Mouse (Mus musculus) mature B cell (primary cell): ENCODE measurements around the gene Tmem265.

Source experiments
- in situ Hi-C: fragments of 300-500 bp; cut with MboI; formaldehyde crosslinking; loops from 2 replicates; pipeline ENCODE4 v1.14.3; 2019

The Tmem265 gene

DNA sequence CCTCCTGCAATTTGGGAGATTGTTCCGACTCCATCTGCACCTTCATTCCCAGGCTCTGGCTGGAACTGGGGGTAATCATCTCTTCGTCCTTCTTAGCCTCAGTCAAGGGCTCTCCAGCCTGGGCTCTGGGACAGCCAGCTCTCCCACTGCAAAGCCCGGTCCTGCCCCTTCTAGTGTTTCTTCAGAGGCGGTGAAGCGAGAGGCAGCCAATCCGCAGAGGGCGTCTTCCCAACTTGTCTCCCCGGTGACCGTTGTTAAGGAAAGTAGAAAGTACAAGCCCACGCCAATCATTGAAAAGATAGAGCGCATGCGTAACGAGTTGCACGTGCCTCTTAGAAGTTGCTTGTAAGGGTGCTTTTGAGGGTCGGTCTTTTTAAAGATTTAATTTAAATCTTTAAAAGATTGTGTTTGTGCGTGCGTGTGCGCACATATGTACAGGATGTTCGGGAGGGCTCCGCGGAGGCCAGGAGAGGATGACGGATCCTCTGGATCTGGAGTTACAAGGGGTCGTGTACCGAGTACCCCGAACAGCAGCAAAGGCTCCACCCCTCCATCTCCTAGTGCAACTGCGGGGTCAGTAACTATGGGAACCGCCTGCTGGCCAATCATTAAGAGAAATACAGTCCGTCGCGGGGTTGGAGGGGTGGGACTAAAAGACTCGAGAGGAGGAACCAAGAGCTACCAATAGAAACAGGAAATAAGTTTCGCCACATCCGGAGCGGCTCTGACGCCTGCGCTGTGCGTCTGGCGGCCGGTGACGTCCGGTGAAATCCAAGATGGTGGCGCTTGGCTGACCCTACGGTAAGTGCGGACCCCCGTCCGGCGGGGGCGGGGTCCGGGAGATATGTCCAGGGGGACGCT is 27.1 kb downstream of the Tmem265 start, which contains the start of the genes Ccdc189 and Rnf40:
Ccdc189 (minus strand) TSS at position 585 of the 861 bp plus-strand sequence.
Rnf40 (plus strand) TSS at position 757 of the 861 bp plus-strand sequence.
- in situ Hi-C loops: no loop called here

GRCm38 (mm10) chr7:127588901-127589300 is 27.7 kb downstream of the Tmem265 start:
- in situ Hi-C loops: no loop called here

DNA sequence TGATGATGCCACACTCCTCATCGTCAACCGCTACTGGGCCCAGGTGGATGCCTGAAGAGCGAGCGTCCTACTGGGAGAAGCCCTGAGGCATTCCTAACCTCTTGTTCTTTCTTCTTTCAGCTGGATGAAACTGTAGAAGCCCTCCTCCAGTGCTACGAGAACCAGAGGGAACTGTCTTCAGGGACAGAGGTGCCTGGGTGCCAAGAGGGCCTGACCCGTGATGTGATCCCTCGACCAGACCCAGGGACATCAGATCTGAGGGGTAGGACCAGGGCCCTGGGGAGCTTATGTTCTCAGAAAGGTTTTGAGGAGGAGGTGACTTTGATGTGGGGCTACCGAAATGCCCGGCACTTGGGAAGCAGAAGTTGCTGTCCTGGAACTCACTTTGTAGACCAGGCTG is 28.4 kb downstream of the Tmem265 start:
- in situ Hi-C loops: no loop called here

DNA sequence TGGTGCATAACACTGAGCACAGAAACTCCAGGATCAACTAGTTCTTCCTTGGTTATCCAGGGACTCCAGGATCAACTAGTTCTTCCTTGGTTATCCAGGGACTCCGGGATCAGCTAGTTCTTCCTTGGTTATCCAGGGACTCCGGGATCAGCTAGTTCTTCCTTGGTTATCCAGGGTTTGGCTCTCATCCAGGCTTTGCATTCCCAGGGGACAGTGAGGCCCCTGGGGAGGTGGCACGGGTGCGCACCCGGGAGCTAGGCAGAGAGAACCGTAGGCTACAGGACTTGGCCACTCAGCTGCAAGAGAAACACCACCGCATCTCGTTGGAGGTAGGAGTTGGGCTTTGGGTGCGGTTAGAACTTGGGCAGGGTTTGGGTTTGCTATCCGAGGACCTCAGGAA is 29.9 kb downstream of the Tmem265 start:
- in situ Hi-C loops: no loop called here

- in situ Hi-C loops: no loop called here
These were observed 31.4 kb downstream of the Tmem265 start for GRCm38 (mm10) chr7:127592575-127592974.

- in situ Hi-C loops: no loop called here
These were observed 35.6 kb downstream of the Tmem265 start for GRCm38 (mm10) chr7:127596747-127597146.

GRCm38 (mm10) chr7:127600612-127601011 is 39.4 kb downstream of the Tmem265 start:
- in situ Hi-C loops: no loop called here

DNA sequence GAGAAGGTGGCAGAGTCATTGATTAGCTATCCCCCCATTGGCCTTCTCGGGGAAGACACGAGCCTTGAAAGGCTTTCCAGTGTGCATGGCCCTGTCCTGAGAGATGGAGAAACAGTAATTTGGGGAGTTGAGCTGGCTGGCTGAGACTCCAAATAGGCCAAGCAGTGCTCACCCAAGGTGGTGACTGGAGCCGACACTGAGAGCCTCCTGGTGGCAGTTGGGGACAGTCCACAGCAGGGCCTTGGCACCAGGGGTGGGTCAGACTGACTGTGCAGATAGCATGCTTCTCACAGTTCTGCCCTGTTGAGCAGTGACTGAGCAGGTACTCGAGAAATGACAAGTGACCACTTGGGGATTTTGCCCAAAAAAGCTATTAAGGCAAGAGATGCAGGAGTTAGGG is 40.5 kb downstream of the Tmem265 start:
- in situ Hi-C loops: no loop called here

- in situ Hi-C loops: no loop called here
These were observed 41.7 kb downstream of the Tmem265 start for GRCm38 (mm10) chr7:127602903-127603302.

- in situ Hi-C loops: no loop called here
These were observed 43.1 kb downstream of the Tmem265 start for GRCm38 (mm10) chr7:127604256-127604655.

- in situ Hi-C loops: no loop called here
These were observed 46.0 kb downstream of the Tmem265 start for GRCm38 (mm10) chr7:127607150-127607549.

DNA sequence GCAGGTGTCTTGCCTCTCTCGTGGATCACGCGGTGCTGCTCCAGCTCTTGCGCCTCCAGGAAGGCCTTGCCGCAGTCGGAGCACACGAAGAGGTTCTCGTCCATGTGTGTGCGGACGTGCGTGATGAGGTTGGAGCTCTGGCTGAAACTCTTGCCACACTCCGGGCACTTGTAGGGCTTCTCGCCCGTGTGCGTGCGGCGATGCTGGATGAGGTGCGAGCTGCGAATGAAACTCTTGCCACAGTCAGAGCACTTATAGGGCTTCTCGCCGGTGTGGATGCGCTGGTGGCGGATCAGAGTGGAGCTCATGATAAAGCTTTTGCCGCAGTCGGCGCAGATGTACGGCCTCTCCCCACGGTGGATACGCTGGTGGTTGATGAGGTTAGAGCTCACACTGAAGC is 49.8 kb downstream of the Tmem265 start:
- in situ Hi-C loops: no loop called here

GRCm38 (mm10) chr7:127611561-127611960 is 50.4 kb downstream of the Tmem265 start:
- in situ Hi-C loops: no loop called here

- in situ Hi-C loops: no loop called here
These were observed 52.3 kb downstream of the Tmem265 start for GRCm38 (mm10) chr7:127613501-127613900.

GRCm38 (mm10) chr7:127614091-127614490 is 52.9 kb downstream of the Tmem265 start:
- in situ Hi-C loops: no loop called here

- in situ Hi-C loops: no loop called here
These were observed 53.3 kb downstream of the Tmem265 start for GRCm38 (mm10) chr7:127614511-127614890.

- in situ Hi-C loops: no loop called here
These were observed 54.0 kb downstream of the Tmem265 start, which contains the start of gene Zfp629 for GRCm38 (mm10) chr7:127614891-127615843. Zfp629 (minus strand) TSS chr7:127615797.

- in situ Hi-C loops: no loop called here
These were observed 55.1 kb downstream of the Tmem265 start for GRCm38 (mm10) chr7:127616336-127616735.
